Mouse (Mus musculus): Measurements from ENCODE around the gene Tmem268. TPM values are rescaled to one million over a fixed set of nuclear protein-coding genes. Genes with fewer than 3 reads are reported as not detected.

The Tmem268 gene
- polyA plus RNA-seq, 1 experiment from 2014 or later, result 6.4 TPM

GRCm38 (mm10) chr4:63604945-63605344 is 46.4 kb downstream of the Tmem268 start, which contains the start of gene Gm11213:
Gene Gm11213, minus strand, starts transcription at chr4:63605261.
- ATAC-seq (ENCODE audit: low read depth), result no peak
- no peak within 1 kb of the TSS for H3K9ac ChIP-seq
- H3K36me3 ChIP-seq, result no peaks in the 10 kb centered on the region
- no peak for DNase-seq
- H3K9me3 ChIP-seq (replicated peaks), result no peaks in the 10 kb centered on the region
- H3K4me1 ChIP-seq (replicated peaks), result no peaks in the 10 kb centered on the region
- 46% methylated on average over 3 of the region's 3 CpGs for WGBS (ENCODE audit: insufficient replicate concordance)
- no peaks in the 10 kb centered on the region for H3K27me3 ChIP-seq
- H3K4me2 ChIP-seq, result no peak within 1 kb of the TSS
- no peak within 1 kb of the TSS for H3K27ac ChIP-seq
- H3K4me3 ChIP-seq (replicated peaks), result no peak within 1 kb of the TSS

- H3K9me3 ChIP-seq (replicated peaks), result no peaks in the 10 kb centered on the region
- ATAC-seq (ENCODE audit: low read depth) (no peak), DNase-seq (no peak)
- no peak overlapping the region for H3K9ac ChIP-seq
- WGBS (ENCODE audit: insufficient replicate concordance), result 78% methylated on average over 3 of the region's 3 CpGs
- no peaks in the 10 kb centered on the region for H3K36me3 ChIP-seq
- no peaks in the 10 kb centered on the region for H3K27me3 ChIP-seq
- no peak overlapping the region for H3K4me3 ChIP-seq (replicated peaks)
- H3K4me2 ChIP-seq, result no peak overlapping the region
- H3K27ac ChIP-seq, result no peak overlapping the region
- H3K4me1 ChIP-seq (replicated peaks), result no peaks in the 10 kb centered on the region
Observed at GRCm38 (mm10) chr4:63605545-63605944, 47.0 kb downstream of the Tmem268 start.

DNA sequence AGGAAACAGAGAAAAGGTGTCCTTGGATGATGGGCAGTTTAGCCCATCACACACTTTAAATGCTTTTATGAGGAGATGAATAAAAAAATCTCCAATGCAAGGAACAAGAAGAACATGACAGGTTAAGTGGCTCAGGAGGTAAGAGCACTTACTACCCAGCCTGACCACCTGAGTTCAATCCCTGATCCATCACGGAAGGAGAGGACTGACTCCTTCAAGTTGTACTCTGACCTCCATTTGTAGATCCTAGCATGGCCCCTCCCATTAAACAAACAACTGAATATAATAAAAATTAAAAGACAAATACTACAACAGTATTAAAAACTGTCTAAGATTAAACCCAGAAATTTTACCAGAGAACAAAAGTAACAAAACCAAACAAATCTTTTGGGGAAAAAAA is 47.4 kb downstream of the Tmem268 start:
- Histone ChIP-seq H3K27me3 (no peaks in the 10 kb centered on the region), H3K27ac (no peak overlapping the region), H3K4me1 (replicated peaks) (no peaks in the 10 kb centered on the region), H3K36me3 (no peaks in the 10 kb centered on the region), H3K4me2 (no peak overlapping the region), H3K4me3 (replicated peaks) (no peak overlapping the region), H3K9ac (no peak overlapping the region), H3K9me3 (replicated peaks) (no peaks in the 10 kb centered on the region)
- WGBS (ENCODE audit: insufficient replicate concordance), result 56% methylated on average over 1 of the region's 1 CpGs
- no peak for ATAC-seq (ENCODE audit: low read depth)
- no peak for DNase-seq

- Histone ChIP-seq H3K36me3 (no peaks in the 10 kb centered on the region), H3K9me3 (replicated peaks) (no peaks in the 10 kb centered on the region), H3K27me3 (no peaks in the 10 kb centered on the region), H3K4me2 (no peak overlapping the region), H3K4me3 (replicated peaks) (no peak overlapping the region), H3K9ac (no peak overlapping the region), H3K4me1 (replicated peaks) (no peaks in the 10 kb centered on the region), H3K27ac (no peak overlapping the region)
- 71% methylated on average over 7 of the region's 7 CpGs for WGBS (ENCODE audit: insufficient replicate concordance)
- ATAC-seq (ENCODE audit: low read depth) (no peak), DNase-seq (no peak)
Observed at GRCm38 (mm10) chr4:63608391-63608790, 49.8 kb downstream of the Tmem268 start.

GRCm38 (mm10) chr4:63621861-63622260 is 63.3 kb downstream of the Tmem268 start:
- no peak overlapping the region for H3K27ac ChIP-seq
- H3K9me3 ChIP-seq (replicated peaks), result no peaks in the 10 kb centered on the region
- DNase-seq (no peak), ATAC-seq (ENCODE audit: low read depth) (no peak)
- H3K4me3 ChIP-seq (replicated peaks), result no peak overlapping the region
- no peaks in the 10 kb centered on the region for H3K36me3 ChIP-seq
- H3K27me3 ChIP-seq, result no peaks in the 10 kb centered on the region
- no peak overlapping the region for H3K9ac ChIP-seq
- no peaks in the 10 kb centered on the region for H3K4me1 ChIP-seq (replicated peaks)
- WGBS (ENCODE audit: insufficient replicate concordance), result 38% methylated on average over 2 of the region's 2 CpGs
- no peak overlapping the region for H3K4me2 ChIP-seq

GRCm38 (mm10) chr4:63622378-63622835 is 63.8 kb downstream of the Tmem268 start, which contains the start of gene Tex48:
Gene Tex48, minus strand, starts transcription at chr4:63622428.
- H3K36me3 ChIP-seq, result no peaks in the 10 kb centered on the region
- H3K9me3 ChIP-seq (replicated peaks), result no peaks in the 10 kb centered on the region
- no peak within 1 kb of the TSS for H3K4me3 ChIP-seq (replicated peaks)
- H3K4me2 ChIP-seq, result no peak within 1 kb of the TSS
- 44% methylated on average over 5 of the region's 5 CpGs for WGBS (ENCODE audit: insufficient replicate concordance)
- H3K27ac ChIP-seq, result no peak within 1 kb of the TSS
- H3K9ac ChIP-seq, result no peak within 1 kb of the TSS
- no peaks in the 10 kb centered on the region for H3K27me3 ChIP-seq
- no peaks in the 10 kb centered on the region for H3K4me1 ChIP-seq (replicated peaks)
- no peak for DNase-seq
- no peak for ATAC-seq (ENCODE audit: low read depth)

- 17% methylated on average over 3 of the region's 3 CpGs for WGBS (ENCODE audit: insufficient replicate concordance)
- Histone ChIP-seq H3K9ac (no peak overlapping the region), H3K36me3 (no peaks in the 10 kb centered on the region), H3K27ac (no peak overlapping the region), H3K27me3 (no peaks in the 10 kb centered on the region), H3K4me2 (no peak overlapping the region), H3K4me1 (replicated peaks) (no peaks in the 10 kb centered on the region), H3K9me3 (replicated peaks) (no peaks in the 10 kb centered on the region), H3K4me3 (replicated peaks) (no peak overlapping the region)
- ATAC-seq (ENCODE audit: low read depth) (no peak), DNase-seq (no peak)
Observed at GRCm38 (mm10) chr4:63625563-63626080, 67.0 kb downstream of the Tmem268 start.

DNA sequence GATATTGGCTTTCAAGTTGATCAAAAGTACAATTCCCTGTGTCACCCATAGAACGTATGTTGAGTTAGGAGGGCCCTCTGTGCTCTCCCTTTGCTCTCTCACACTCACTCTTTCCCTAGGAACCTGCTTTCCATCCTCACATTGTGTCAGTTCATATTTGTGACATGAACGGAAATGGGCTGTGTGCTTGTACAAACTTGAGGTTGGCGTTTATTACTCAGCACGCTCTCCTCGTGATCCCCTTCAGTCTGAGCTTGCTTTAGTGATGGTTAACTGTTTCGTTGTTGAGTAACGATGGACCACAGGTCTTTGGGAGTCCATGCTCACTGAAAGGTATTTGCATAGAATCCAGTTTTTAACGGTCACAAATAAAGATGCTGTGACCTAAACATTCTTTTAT is 68.5 kb downstream of the Tmem268 start:
- H3K9me3 ChIP-seq (replicated peaks), result no peaks in the 10 kb centered on the region
- H3K36me3 ChIP-seq, result no peaks in the 10 kb centered on the region
- DNase-seq, result no peak
- no peaks in the 10 kb centered on the region for H3K27me3 ChIP-seq
- H3K4me1 ChIP-seq (replicated peaks), result no peaks in the 10 kb centered on the region
- no peak overlapping the region for H3K4me3 ChIP-seq (replicated peaks)
- H3K27ac ChIP-seq, result no peak overlapping the region
- WGBS (ENCODE audit: insufficient replicate concordance), result 63% methylated on average over 8 of the region's 8 CpGs
- H3K9ac ChIP-seq, result no peak overlapping the region
- no peak overlapping the region for H3K4me2 ChIP-seq
- no peak for ATAC-seq (ENCODE audit: low read depth)

DNA sequence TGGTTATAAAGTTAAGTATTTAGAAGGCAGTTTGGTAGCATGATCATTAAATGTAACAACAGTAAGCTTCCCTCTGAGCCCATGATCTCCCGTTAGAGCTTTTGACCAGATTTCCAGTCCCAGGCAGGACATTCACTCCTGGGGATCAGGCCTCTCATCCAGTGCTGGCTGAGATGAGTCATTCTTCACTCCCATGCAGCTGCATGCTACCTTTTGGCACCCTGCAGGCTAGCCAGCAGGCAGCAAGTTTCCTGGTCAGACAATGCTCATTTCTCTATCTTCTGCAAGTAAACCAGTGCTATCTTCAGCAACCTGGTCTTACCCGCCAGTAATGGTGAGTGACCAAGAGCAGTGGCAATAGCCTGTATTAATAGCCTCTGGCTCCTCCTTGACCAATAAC is 74.6 kb downstream of the Tmem268 start:
- Histone ChIP-seq H3K9ac (no peak overlapping the region), H3K4me3 (replicated peaks) (no peak overlapping the region), H3K4me2 (no peak overlapping the region), H3K9me3 (replicated peaks) (no peaks in the 10 kb centered on the region), H3K27ac (no peak overlapping the region), H3K27me3 (no peaks in the 10 kb centered on the region), H3K36me3 (no peaks in the 10 kb centered on the region), H3K4me1 (replicated peaks) (no peaks in the 10 kb centered on the region)
- WGBS (ENCODE audit: insufficient replicate concordance), result 66% methylated on average over 2 of the region's 2 CpGs
- DNase-seq (no peak), ATAC-seq (ENCODE audit: low read depth) (no peak)

Other genes starting within 250 kb of the Tmem268 start
- gene Orm1, start 214.2 kb upstream of the Tmem268 start, polyA plus RNA-seq (2015; fragmentation: Nextera tagmentation; extraction: Ambion mirVana), result not detected in 2 replicates
- gene Orm3, start 202.6 kb upstream of the Tmem268 start, polyA plus RNA-seq (2015; fragmentation: Nextera tagmentation; extraction: Ambion mirVana), result not detected in 2 replicates
- gene Orm2, start 196.3 kb upstream of the Tmem268 start, polyA plus RNA-seq (2015; fragmentation: Nextera tagmentation; extraction: Ambion mirVana), result not detected in 2 replicates
- gene Akna, start 155.4 kb upstream of the Tmem268 start, polyA plus RNA-seq (2015; fragmentation: Nextera tagmentation; extraction: Ambion mirVana), result 3.0 and 3.8 TPM in 2 replicates
- gene Whrn, start 62.8 kb upstream of the Tmem268 start, polyA plus RNA-seq (2015; fragmentation: Nextera tagmentation; extraction: Ambion mirVana), result 0.10 and 0.18 TPM in 2 replicates
- gene Atp6v1g1, start 14.0 kb upstream of the Tmem268 start, polyA plus RNA-seq (2015; fragmentation: Nextera tagmentation; extraction: Ambion mirVana), result 125 and 135 TPM in 2 replicates
- not detected in 2 replicates for gene Gm11213, start 46.5 kb downstream of the Tmem268 start, polyA plus RNA-seq (2015; fragmentation: Nextera tagmentation; extraction: Ambion mirVana)
- not detected in 2 replicates for gene Tex48, start 63.6 kb downstream of the Tmem268 start, polyA plus RNA-seq (2015; fragmentation: Nextera tagmentation; extraction: Ambion mirVana)
- gene Gm11214, start 104.6 kb downstream of the Tmem268 start, polyA plus RNA-seq (2015; fragmentation: Nextera tagmentation; extraction: Ambion mirVana), result not detected in 2 replicates
- 0.02 and 0.03 TPM in 2 replicates for gene Tnfsf15, start 186.3 kb downstream of the Tmem268 start, polyA plus RNA-seq (2015; fragmentation: Nextera tagmentation; extraction: Ambion mirVana)